Mouse (Mus musculus): ENCODE data around the gene Sema6c. TPM values are rescaled to one million over a fixed set of nuclear protein-coding genes. Genes with fewer than 3 reads are reported as not detected.

The Sema6c gene
- polyA plus RNA-seq, 1 experiment from 2014 or later = 45.1 TPM

- 6% methylated on average over 58 of the region's 58 CpGs for WGBS
- H3K4me2 ChIP-seq (replicated peaks) = peak overlapping the region; percentile 45
- H3K27ac ChIP-seq (replicated peaks) = no peak overlapping the region
- peaks cover 20% of the 10 kb centered on the region for H3K4me1 ChIP-seq
- peak overlapping the region; percentile 23 for H3K4me3 ChIP-seq
- peak overlapping the region; percentile 46 for H3K9ac ChIP-seq (replicated peaks)
- peak; percentile 48; the same call in 1 of the 2 replicates for ATAC-seq (ENCODE audit: low FRiP score, low read depth)
- peaks cover 60% of the 10 kb centered on the region for H3K27me3 ChIP-seq
- H3K9me3 ChIP-seq = no peaks in the 10 kb centered on the region
- peaks cover 54% of the 10 kb centered on the region for H3K36me3 ChIP-seq
Observed at GRCm38 (mm10) chr3:95173256-95173949, 13.1 kb downstream of the Sema6c start.

DNA sequence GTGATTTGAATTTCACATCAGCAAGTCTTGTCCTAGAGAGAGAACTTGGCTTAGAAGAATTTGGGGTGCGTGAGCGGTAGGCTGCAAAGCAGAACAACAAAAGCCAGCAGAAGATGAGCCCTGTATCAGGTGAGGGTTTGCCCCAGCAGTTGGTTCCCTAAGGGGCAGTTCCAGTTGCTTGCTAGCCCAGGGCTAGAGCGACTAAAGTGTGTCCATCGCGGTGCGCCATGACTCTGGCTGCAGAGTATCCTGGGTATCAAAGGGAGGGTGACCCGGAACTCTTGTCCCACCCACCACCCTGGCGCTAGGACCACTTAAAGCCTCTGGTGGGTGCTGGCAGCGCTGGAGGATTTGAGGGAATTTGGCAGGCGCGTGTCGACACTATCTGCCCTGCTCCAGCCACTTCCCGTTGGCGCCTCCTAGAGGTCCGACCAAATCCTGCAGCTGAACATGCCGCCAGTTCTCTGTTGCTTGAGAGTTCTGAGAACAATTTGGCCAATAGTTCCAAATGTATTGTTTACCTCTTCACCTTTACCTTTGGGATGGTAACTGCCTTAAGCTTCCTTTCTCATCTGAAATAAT, 13.8 kb downstream of the Sema6c start:
- WGBS = 2% methylated on average over 16 of the region's 16 CpGs
- Histone ChIP-seq H3K4me3 (peak overlapping the region; percentile 23; the same call in 1 of the 2 replicates), H3K27me3 (peaks cover 53% of the 10 kb centered on the region), H3K9ac (replicated peaks) (no peak overlapping the region), H3K27ac (replicated peaks) (no peak overlapping the region), H3K9me3 (no peaks in the 10 kb centered on the region), H3K36me3 (peaks cover 47% of the 10 kb centered on the region), H3K4me1 (peaks cover 20% of the 10 kb centered on the region), H3K4me2 (replicated peaks) (peak overlapping the region; percentile 45)
- ATAC-seq (ENCODE audit: low FRiP score, low read depth) = peak; percentile 53; the same call in 1 of the 2 replicates

GRCm38 (mm10) chr3:95176500-95176899, 16.2 kb downstream of the Sema6c start:
- Histone ChIP-seq H3K27ac (replicated peaks) (no peak overlapping the region), H3K36me3 (peaks cover 23% of the 10 kb centered on the region), H3K4me1 (peaks cover 20% of the 10 kb centered on the region), H3K4me3 (no peak overlapping the region), H3K9ac (replicated peaks) (no peak overlapping the region), H3K9me3 (no peaks in the 10 kb centered on the region), H3K27me3 (peaks cover 29% of the 10 kb centered on the region), H3K4me2 (replicated peaks) (no peak overlapping the region)
- ATAC-seq (ENCODE audit: low FRiP score, low read depth) = no peak
- whole genome bisulfite sequencing = 43% methylated on average over 3 of the region's 3 CpGs

DNA sequence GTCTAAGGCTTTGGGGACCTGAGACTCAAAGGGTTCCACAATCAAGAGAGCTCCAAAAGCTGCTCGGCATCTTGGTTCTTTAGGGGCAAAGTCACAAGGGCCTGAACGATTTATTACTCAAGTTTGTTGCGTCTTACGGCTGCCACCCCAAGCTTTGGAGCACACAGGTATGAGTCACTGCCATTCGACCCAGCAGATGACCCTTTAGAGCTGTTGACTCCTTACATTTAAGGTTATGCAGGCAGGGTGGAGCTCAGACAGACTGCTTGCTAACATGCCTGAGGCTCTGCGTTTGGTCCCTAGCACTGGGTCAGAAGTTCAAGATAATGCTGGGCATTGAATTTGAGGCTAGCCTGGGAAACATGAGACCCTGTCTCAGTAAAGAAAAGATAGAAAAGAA, 17.3 kb downstream of the Sema6c start:
- 84% methylated on average over 6 of the region's 6 CpGs for WGBS
- Histone ChIP-seq H3K9ac (replicated peaks) (no peak overlapping the region), H3K4me3 (no peak overlapping the region), H3K36me3 (peaks cover 12% of the 10 kb centered on the region), H3K27ac (replicated peaks) (no peak overlapping the region), H3K27me3 (peaks cover 18% of the 10 kb centered on the region), H3K4me2 (replicated peaks) (no peak overlapping the region), H3K4me1 (peaks cover 16% of the 10 kb centered on the region), H3K9me3 (no peaks in the 10 kb centered on the region)
- no peak for ATAC-seq (ENCODE audit: low FRiP score, low read depth)

- Histone ChIP-seq H3K27me3 (peaks cover 4% of the 10 kb centered on the region), H3K4me2 (replicated peaks) (no peak overlapping the region), H3K4me3 (no peak overlapping the region), H3K4me1 (peaks cover 2% of the 10 kb centered on the region), H3K27ac (replicated peaks) (no peak overlapping the region), H3K9ac (replicated peaks) (no peak overlapping the region), H3K36me3 (peaks cover 9% of the 10 kb centered on the region), H3K9me3 (no peaks in the 10 kb centered on the region)
- no peak for ATAC-seq (ENCODE audit: low FRiP score, low read depth)
- WGBS = 86% methylated on average over 5 of the region's 5 CpGs
Observed at GRCm38 (mm10) chr3:95178948-95179347, 18.7 kb downstream of the Sema6c start.

- H3K9ac ChIP-seq (replicated peaks) = no peak overlapping the region
- no peak for ATAC-seq (ENCODE audit: low FRiP score, low read depth)
- H3K4me1 ChIP-seq = no peaks in the 10 kb centered on the region
- WGBS = 73% methylated on average over 3 of the region's 3 CpGs
- H3K4me3 ChIP-seq = no peak overlapping the region
- no peak overlapping the region for H3K4me2 ChIP-seq (replicated peaks)
- no peaks in the 10 kb centered on the region for H3K9me3 ChIP-seq
- H3K27me3 ChIP-seq = no peaks in the 10 kb centered on the region
- H3K27ac ChIP-seq (replicated peaks) = no peak overlapping the region
- H3K36me3 ChIP-seq = peaks cover 19% of the 10 kb centered on the region
Observed at GRCm38 (mm10) chr3:95179890-95180289, 19.6 kb downstream of the Sema6c start.

GRCm38 (mm10) chr3:95181841-95182240, 21.6 kb downstream of the Sema6c start:
- H3K36me3 ChIP-seq = peaks cover 33% of the 10 kb centered on the region
- H3K27me3 ChIP-seq = no peaks in the 10 kb centered on the region
- H3K4me1 ChIP-seq = no peaks in the 10 kb centered on the region
- WGBS = 52% methylated on average over 1 of the region's 1 CpGs
- no peak overlapping the region for H3K4me2 ChIP-seq (replicated peaks)
- H3K9ac ChIP-seq (replicated peaks) = no peak overlapping the region
- ATAC-seq (ENCODE audit: low FRiP score, low read depth) = no peak
- H3K4me3 ChIP-seq = no peak overlapping the region
- H3K9me3 ChIP-seq = no peaks in the 10 kb centered on the region
- H3K27ac ChIP-seq (replicated peaks) = no peak overlapping the region

DNA sequence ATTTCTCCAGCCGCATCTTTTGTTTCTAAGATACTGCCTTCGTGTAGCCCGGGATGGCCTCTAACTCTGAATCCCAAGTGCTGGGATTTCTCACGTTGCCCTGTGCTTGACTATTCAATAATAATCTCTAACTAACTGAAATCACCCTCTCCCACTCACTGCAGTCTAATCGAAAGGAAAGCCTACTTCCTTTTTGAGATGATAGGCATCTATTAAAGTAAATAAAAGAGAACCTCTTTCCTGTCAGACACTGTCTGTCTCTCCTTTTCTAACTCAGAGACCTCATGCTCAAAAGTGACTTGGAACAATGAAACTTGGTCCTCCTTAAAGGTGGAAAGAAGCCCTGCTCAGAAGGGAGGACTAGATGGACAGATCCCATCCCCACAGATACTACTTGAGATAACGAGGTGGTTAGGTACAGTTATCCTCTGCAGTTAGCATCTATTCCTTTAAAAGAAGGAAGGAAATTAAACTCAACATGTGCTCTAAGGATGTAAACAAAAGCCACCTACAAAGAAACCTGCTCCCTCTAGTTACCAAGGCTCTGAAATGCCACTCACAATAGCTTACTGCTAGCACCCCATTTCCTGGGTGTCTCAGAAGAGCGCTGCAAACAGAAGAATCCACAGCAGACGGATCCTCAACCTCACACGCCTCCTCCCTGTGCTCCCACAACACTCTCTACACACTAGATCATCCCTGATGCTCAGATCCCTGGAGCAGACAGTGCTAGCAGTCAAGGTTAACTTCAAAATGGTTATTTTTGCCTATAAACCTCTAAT, 24.7 kb downstream of the Sema6c start:
- H3K9me3 ChIP-seq = no peaks in the 10 kb centered on the region
- no peaks in the 10 kb centered on the region for H3K27me3 ChIP-seq
- WGBS = 94% methylated on average over 9 of the region's 9 CpGs
- ATAC-seq (ENCODE audit: low FRiP score, low read depth) = no peak
- no peaks in the 10 kb centered on the region for H3K4me1 ChIP-seq
- no peak overlapping the region for H3K4me3 ChIP-seq
- peaks cover 64% of the 10 kb centered on the region for H3K36me3 ChIP-seq
- H3K4me2 ChIP-seq (replicated peaks) = no peak overlapping the region
- no peak overlapping the region for H3K27ac ChIP-seq (replicated peaks)
- no peak overlapping the region for H3K9ac ChIP-seq (replicated peaks)

- Histone ChIP-seq H3K27me3 (no peaks in the 10 kb centered on the region), H3K4me3 (no peak overlapping the region), H3K9ac (replicated peaks) (no peak overlapping the region), H3K4me1 (no peaks in the 10 kb centered on the region), H3K27ac (replicated peaks) (no peak overlapping the region), H3K4me2 (replicated peaks) (no peak overlapping the region), H3K9me3 (no peaks in the 10 kb centered on the region), H3K36me3 (peaks cover 69% of the 10 kb centered on the region)
- WGBS = 93% methylated on average over 2 of the region's 2 CpGs
- no peak for ATAC-seq (ENCODE audit: low FRiP score, low read depth)
Observed at GRCm38 (mm10) chr3:95186100-95186499, 25.8 kb downstream of the Sema6c start.

DNA sequence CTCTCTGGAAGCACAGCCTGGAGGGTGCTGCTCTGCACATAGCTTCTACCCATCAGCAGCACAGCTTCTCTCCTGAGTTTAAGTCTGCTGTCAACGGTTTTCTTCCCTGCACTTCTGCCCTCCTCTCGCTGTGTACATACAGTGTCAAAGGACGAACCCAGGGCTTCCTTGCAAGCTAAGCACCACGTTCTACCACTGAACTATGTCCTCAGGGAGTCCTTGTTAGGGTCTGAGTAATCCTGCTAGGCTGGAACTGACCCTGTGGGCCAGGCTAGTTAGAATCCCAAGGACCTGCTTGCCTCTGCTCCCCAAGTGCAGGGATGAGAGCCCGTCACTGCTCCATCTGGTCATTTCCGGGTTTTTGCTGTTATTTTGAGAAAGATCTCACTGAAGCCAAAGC, 26.6 kb downstream of the Sema6c start:
- H3K4me1 ChIP-seq = no peaks in the 10 kb centered on the region
- no peak overlapping the region for H3K9ac ChIP-seq (replicated peaks)
- no peaks in the 10 kb centered on the region for H3K27me3 ChIP-seq
- peaks cover 74% of the 10 kb centered on the region for H3K36me3 ChIP-seq
- no peak overlapping the region for H3K27ac ChIP-seq (replicated peaks)
- H3K4me3 ChIP-seq = no peak overlapping the region
- no peak for ATAC-seq (ENCODE audit: low FRiP score, low read depth)
- 86% methylated on average over 6 of the region's 6 CpGs for WGBS
- no peak overlapping the region for H3K4me2 ChIP-seq (replicated peaks)
- no peaks in the 10 kb centered on the region for H3K9me3 ChIP-seq

DNA sequence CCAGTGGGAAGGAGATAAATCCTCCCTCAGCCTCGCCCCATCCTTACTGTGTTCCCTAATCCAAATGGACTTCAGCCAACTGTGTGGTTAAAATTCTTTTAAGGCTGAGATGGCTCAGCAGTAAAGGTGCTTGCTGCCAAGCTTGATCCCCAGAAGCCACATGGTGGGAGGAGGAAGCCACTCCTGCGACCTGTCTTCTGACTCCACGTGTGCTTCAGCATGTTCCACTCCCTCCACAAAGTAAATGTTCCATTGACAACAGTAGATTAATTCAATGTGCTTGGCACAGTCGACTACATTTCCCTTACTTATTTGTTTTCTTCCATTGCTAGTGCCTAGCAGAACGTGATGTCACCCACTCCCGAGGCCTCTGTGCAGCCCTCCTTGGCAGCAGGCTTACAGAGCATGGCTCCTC, 34.5 kb downstream of the Sema6c start:
- H3K4me3 ChIP-seq = no peak overlapping the region
- WGBS = 89% methylated on average over 6 of the region's 6 CpGs
- ATAC-seq (ENCODE audit: low FRiP score, low read depth) = no peak
- no peak overlapping the region for H3K27ac ChIP-seq (replicated peaks)
- no peaks in the 10 kb centered on the region for H3K27me3 ChIP-seq
- H3K9ac ChIP-seq (replicated peaks) = no peak overlapping the region
- H3K36me3 ChIP-seq = peaks cover 74% of the 10 kb centered on the region
- no peaks in the 10 kb centered on the region for H3K4me1 ChIP-seq
- H3K9me3 ChIP-seq = no peaks in the 10 kb centered on the region
- H3K4me2 ChIP-seq (replicated peaks) = no peak overlapping the region

DNA sequence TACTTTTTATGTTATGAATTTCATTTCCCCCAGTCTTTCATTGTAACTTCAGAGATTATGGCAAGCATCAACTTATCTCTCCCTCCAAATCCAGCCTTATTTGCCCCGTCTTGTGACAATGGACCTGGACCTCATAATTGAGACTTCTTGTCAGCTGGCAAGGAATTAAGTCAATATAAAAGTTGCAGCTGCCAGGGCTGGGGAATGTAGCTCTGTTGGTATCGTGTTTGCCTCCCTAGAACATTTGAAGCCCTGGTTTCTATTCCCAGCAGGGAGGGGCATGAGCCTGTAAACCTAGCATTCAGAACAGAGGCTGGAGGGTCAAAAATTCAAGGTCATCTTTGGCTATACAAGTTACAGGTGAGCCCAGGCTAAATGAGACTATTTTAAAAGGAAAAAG, 35.5 kb downstream of the Sema6c start:
- WGBS = 88% methylated on average over 2 of the region's 2 CpGs
- H3K36me3 ChIP-seq = peaks cover 75% of the 10 kb centered on the region
- no peaks in the 10 kb centered on the region for H3K4me1 ChIP-seq
- H3K4me3 ChIP-seq = no peak overlapping the region
- H3K4me2 ChIP-seq (replicated peaks) = no peak overlapping the region
- H3K9ac ChIP-seq (replicated peaks) = no peak overlapping the region
- ATAC-seq (ENCODE audit: low FRiP score, low read depth) = no peak
- no peaks in the 10 kb centered on the region for H3K9me3 ChIP-seq
- H3K27me3 ChIP-seq = no peaks in the 10 kb centered on the region
- no peak overlapping the region for H3K27ac ChIP-seq (replicated peaks)

All from midbrain, embryonic 12.5 days (tissue).